8 mouse cellular contexts compared by ENCODE assay signal in genomic region chr11:4885385-4885903, GRCm38 (mm10). TPM values are rescaled to one million over a fixed set of nuclear protein-coding genes. Genes with fewer than 3 reads are reported as not detected.
DNase-seq lines count a peak whose midpoint lies in the region; ATAC-seq and TF ChIP-seq lines count a peak whose summit lies in the region.

No protein-coding gene starts in this region.

- 61% methylated on average over 2 of the region's 2 CpGs for WGBS in forebrain, embryonic 14.5 days
- WGBS in forebrain, embryonic 16.5 days = 67% methylated on average over 2 of the region's 2 CpGs
- WGBS in midbrain, embryonic 11.5 days = 72% methylated on average over 2 of the region's 2 CpGs
- WGBS in midbrain, embryonic 13.5 days = 69% methylated on average over 2 of the region's 2 CpGs
- WGBS in hindbrain, postnatal 0 days = 59% methylated on average over 2 of the region's 2 CpGs

- no peaks in the 10 kb centered on the region for H3K9me3 ChIP-seq in forebrain, embryonic 14.5 days (replicated peaks; ENCODE audit: control insufficient read depth, low read length)
- H3K9me3 ChIP-seq in forebrain, embryonic 16.5 days (ENCODE audit: control insufficient read depth, low read length) = no peaks in the 10 kb centered on the region
- no peaks in the 10 kb centered on the region for H3K9me3 ChIP-seq in midbrain, embryonic 11.5 days (ENCODE audit: control insufficient read depth, low read length)
- no peaks in the 10 kb centered on the region for H3K9me3 ChIP-seq in midbrain, embryonic 13.5 days
- H3K9me3 ChIP-seq in hindbrain, postnatal 0 days (ENCODE audit: low read length) = no peaks in the 10 kb centered on the region

- no peak overlapping the region for H3K4me3 ChIP-seq in forebrain, embryonic 14.5 days (ENCODE audit: low read depth, low read length)
- no peak overlapping the region for H3K4me3 ChIP-seq in forebrain, embryonic 16.5 days (replicated peaks; ENCODE audit: low read length)
- no peak overlapping the region for H3K4me3 ChIP-seq in midbrain, embryonic 11.5 days (ENCODE audit: low read depth, low read length)
- no peak overlapping the region for H3K4me3 ChIP-seq in midbrain, embryonic 13.5 days (replicated peaks)
- no peak overlapping the region for H3K4me3 ChIP-seq in hindbrain, postnatal 0 days (ENCODE audit: low read length)

- DNase-seq in forebrain, embryonic 14.5 days (ENCODE audit: low spot score) = peak; percentile 55
- peak; percentile 96 for DNase-seq in midbrain, embryonic 11.5 days (ENCODE audit: low spot score, missing footprints)
- peak; percentile 62 for DNase-seq in adrenal gland, postnatal 14 days
- DNase-seq in hindbrain, postnatal 0 days (ENCODE audit: low spot score) = peak; percentile 66
- peak; percentile 65 for DNase-seq in lung, postnatal 14 days
- peak; percentile 66 for DNase-seq in splenic B cell, adult 2 months (ENCODE audit: low read depth, low spot score)

- no peak overlapping the region for H3K9ac ChIP-seq in forebrain, embryonic 14.5 days (ENCODE audit: low read length)
- H3K9ac ChIP-seq in forebrain, embryonic 16.5 days (replicated peaks; ENCODE audit: low read depth, low read length) = no peak overlapping the region
- H3K9ac ChIP-seq in midbrain, embryonic 11.5 days (ENCODE audit: low read length) = no peak overlapping the region
- no peak overlapping the region for H3K9ac ChIP-seq in midbrain, embryonic 13.5 days (replicated peaks)
- no peak overlapping the region for H3K9ac ChIP-seq in hindbrain, postnatal 0 days (replicated peaks; ENCODE audit: low read length)

- no peak for ATAC-seq in forebrain, embryonic 14.5 days
- ATAC-seq in forebrain, embryonic 16.5 days = no peak
- ATAC-seq in midbrain, embryonic 11.5 days (ENCODE audit: low FRiP score) = no peak
- ATAC-seq in midbrain, embryonic 13.5 days = no peak
- ATAC-seq in hindbrain, postnatal 0 days = no peak

- TF ChIP-seq CTCF in hindbrain, postnatal 0 days (IDR thresholded peaks at IDR 0.05; ENCODE audit: low read depth) = peak; percentile 72

- H3K4me1 ChIP-seq in forebrain, embryonic 14.5 days (ENCODE audit: control insufficient read depth, insufficient read depth, low read length) = no peaks in the 10 kb centered on the region
- H3K4me1 ChIP-seq in forebrain, embryonic 16.5 days (replicated peaks; ENCODE audit: control insufficient read depth, insufficient read depth, low read length) = no peaks in the 10 kb centered on the region
- no peaks in the 10 kb centered on the region for H3K4me1 ChIP-seq in midbrain, embryonic 11.5 days (ENCODE audit: control insufficient read depth, insufficient read depth, low read length)
- no peaks in the 10 kb centered on the region for H3K4me1 ChIP-seq in midbrain, embryonic 13.5 days (replicated peaks)
- no peaks in the 10 kb centered on the region for H3K4me1 ChIP-seq in hindbrain, postnatal 0 days (ENCODE audit: insufficient read depth, low read length)

- H3K36me3 ChIP-seq in forebrain, embryonic 14.5 days (ENCODE audit: control insufficient read depth, insufficient read depth, low read length) = peaks cover 63% of the 10 kb centered on the region
- H3K36me3 ChIP-seq in forebrain, embryonic 16.5 days (ENCODE audit: control insufficient read depth, insufficient read depth) = peaks cover 23% of the 10 kb centered on the region
- H3K36me3 ChIP-seq in midbrain, embryonic 11.5 days (ENCODE audit: control insufficient read depth, insufficient read depth, low read length) = peaks cover 9% of the 10 kb centered on the region
- H3K36me3 ChIP-seq in midbrain, embryonic 13.5 days = peaks cover 68% of the 10 kb centered on the region
- peaks cover 34% of the 10 kb centered on the region for H3K36me3 ChIP-seq in hindbrain, postnatal 0 days (ENCODE audit: insufficient read depth, low read length)
- H3K36me3 ChIP-seq in splenic B cell, adult 2 months (ENCODE audit: control insufficient read depth, insufficient read depth, low read length, poor library complexity, severe bottlenecking) = no peaks in the 10 kb centered on the region

- no peak overlapping the region for H3K4me2 ChIP-seq in forebrain, embryonic 14.5 days (ENCODE audit: low read length)
- H3K4me2 ChIP-seq in forebrain, embryonic 16.5 days (ENCODE audit: low read length) = no peak overlapping the region
- H3K4me2 ChIP-seq in midbrain, embryonic 11.5 days = no peak overlapping the region
- no peak overlapping the region for H3K4me2 ChIP-seq in midbrain, embryonic 13.5 days (replicated peaks)
- H3K4me2 ChIP-seq in hindbrain, postnatal 0 days (ENCODE audit: low read depth, low read length) = no peak overlapping the region

- no peak overlapping the region for H3K27ac ChIP-seq in forebrain, embryonic 14.5 days (ENCODE audit: low read depth, low read length)
- no peak overlapping the region for H3K27ac ChIP-seq in forebrain, embryonic 16.5 days (ENCODE audit: low read length)
- no peak overlapping the region for H3K27ac ChIP-seq in midbrain, embryonic 11.5 days (ENCODE audit: low read depth, low read length)
- no peak overlapping the region for H3K27ac ChIP-seq in midbrain, embryonic 13.5 days
- H3K27ac ChIP-seq in hindbrain, postnatal 0 days = no peak overlapping the region

- no peaks in the 10 kb centered on the region for H3K27me3 ChIP-seq in forebrain, embryonic 14.5 days (replicated peaks; ENCODE audit: control insufficient read depth, insufficient read depth, low read length)
- H3K27me3 ChIP-seq in forebrain, embryonic 16.5 days (replicated peaks; ENCODE audit: control insufficient read depth, insufficient read depth, low read length) = no peaks in the 10 kb centered on the region
- H3K27me3 ChIP-seq in midbrain, embryonic 11.5 days (ENCODE audit: control insufficient read depth, insufficient read depth, low read length) = no peaks in the 10 kb centered on the region
- no peaks in the 10 kb centered on the region for H3K27me3 ChIP-seq in midbrain, embryonic 13.5 days
- no peaks in the 10 kb centered on the region for H3K27me3 ChIP-seq in hindbrain, postnatal 0 days (ENCODE audit: insufficient read depth, low read length)
- no peaks in the 10 kb centered on the region for H3K27me3 ChIP-seq in splenic B cell, adult 2 months (ENCODE audit: control insufficient read depth, insufficient read depth, low read length, poor library complexity, severe bottlenecking)

RNA-seq across cellular contexts. Expression of gene Thoc5, which starts 9.7 kb away (rescaled TPM):
- polyA plus RNA-seq in forebrain, embryonic 14.5 days (2014; fragmentation: Nextera tagmentation; extraction: Ambion mirVana) = 72.8 and 77.5 TPM in 2 replicates
- 66.6 and 73.6 TPM in 2 replicates for polyA plus RNA-seq in forebrain, embryonic 16.5 days (2015; fragmentation: Nextera tagmentation; extraction: Ambion mirVana)
- polyA plus RNA-seq in midbrain, embryonic 11.5 days (2014; fragmentation: Nextera tagmentation; extraction: Ambion mirVana) = 61.2 and 65.5 TPM in 2 replicates
- polyA plus RNA-seq in midbrain, embryonic 13.5 days (2015; fragmentation: Nextera tagmentation; extraction: Ambion mirVana) = 63.3 and 65.1 TPM in 2 replicates
- 29.9 and 34.6 TPM in 2 replicates for total RNA-seq in adrenal gland, postnatal 14 days (2021)
- 30.3 and 37.8 TPM in 2 replicates for total RNA-seq in hindbrain, postnatal 0 days (2014; rRNA removed)
- polyA plus RNA-seq in hindbrain, postnatal 0 days (2015; fragmentation: Nextera tagmentation; extraction: Ambion mirVana) = 36.5 and 38.1 TPM in 2 replicates

RNA-seq across cellular contexts. Expression of gene Nipsnap1, which starts 11.7 kb away (rescaled TPM):
- polyA plus RNA-seq in forebrain, embryonic 14.5 days (2014; fragmentation: Nextera tagmentation; extraction: Ambion mirVana) = 119 and 122 TPM in 2 replicates
- polyA plus RNA-seq in forebrain, embryonic 16.5 days (2015; fragmentation: Nextera tagmentation; extraction: Ambion mirVana) = 126 and 147 TPM in 2 replicates
- 75.4 and 79.1 TPM in 2 replicates for polyA plus RNA-seq in midbrain, embryonic 11.5 days (2014; fragmentation: Nextera tagmentation; extraction: Ambion mirVana)
- 139 and 142 TPM in 2 replicates for polyA plus RNA-seq in midbrain, embryonic 13.5 days (2015; fragmentation: Nextera tagmentation; extraction: Ambion mirVana)
- 23.1 and 41.1 TPM in 2 replicates for total RNA-seq in adrenal gland, postnatal 14 days (2021)
- total RNA-seq in hindbrain, postnatal 0 days (2014; rRNA removed) = 118 and 140 TPM in 2 replicates
- 114 and 116 TPM in 2 replicates for polyA plus RNA-seq in hindbrain, postnatal 0 days (2015; fragmentation: Nextera tagmentation; extraction: Ambion mirVana)

RNA-seq across cellular contexts. Expression of gene Nf2, which starts 36.1 kb away (rescaled TPM):
- polyA plus RNA-seq in forebrain, embryonic 14.5 days (2014; fragmentation: Nextera tagmentation; extraction: Ambion mirVana) = 44.9 and 56.2 TPM in 2 replicates
- 72.9 and 76.7 TPM in 2 replicates for polyA plus RNA-seq in forebrain, embryonic 16.5 days (2015; fragmentation: Nextera tagmentation; extraction: Ambion mirVana)
- 46.9 and 51.0 TPM in 2 replicates for polyA plus RNA-seq in midbrain, embryonic 11.5 days (2014; fragmentation: Nextera tagmentation; extraction: Ambion mirVana)
- 60.1 and 61.3 TPM in 2 replicates for polyA plus RNA-seq in midbrain, embryonic 13.5 days (2015; fragmentation: Nextera tagmentation; extraction: Ambion mirVana)
- 102 and 106 TPM in 2 replicates for total RNA-seq in adrenal gland, postnatal 14 days (2021)
- total RNA-seq in hindbrain, postnatal 0 days (2014; rRNA removed) = 93.1 and 97.6 TPM in 2 replicates
- 55.5 and 57.4 TPM in 2 replicates for polyA plus RNA-seq in hindbrain, postnatal 0 days (2015; fragmentation: Nextera tagmentation; extraction: Ambion mirVana)
